Mouse (Mus musculus) adrenal gland, postnatal 36 days (tissue): Measurements from ENCODE around the gene Tm7sf2. TPM values are rescaled to one million over a fixed set of nuclear protein-coding genes. Genes with fewer than 3 reads are reported as not detected.

Source experiments
- DNase-seq, 2 experiments: peaks; one replicate each; pipeline ENCODE4 v3.0.0; 2021; ENCODE audit warnings: mixed read lengths in 1 of 2
- total RNA-seq, 2 experiments: library from RNA; stranded (reverse); gene quantifications; 2 replicates each; pipeline ENCODE4 v1.2.3; 2021

Tm7sf2 gene
- total RNA-seq, 2 experiments from 2014 or later, result 22.9 to 42.0 TPM

DNA sequence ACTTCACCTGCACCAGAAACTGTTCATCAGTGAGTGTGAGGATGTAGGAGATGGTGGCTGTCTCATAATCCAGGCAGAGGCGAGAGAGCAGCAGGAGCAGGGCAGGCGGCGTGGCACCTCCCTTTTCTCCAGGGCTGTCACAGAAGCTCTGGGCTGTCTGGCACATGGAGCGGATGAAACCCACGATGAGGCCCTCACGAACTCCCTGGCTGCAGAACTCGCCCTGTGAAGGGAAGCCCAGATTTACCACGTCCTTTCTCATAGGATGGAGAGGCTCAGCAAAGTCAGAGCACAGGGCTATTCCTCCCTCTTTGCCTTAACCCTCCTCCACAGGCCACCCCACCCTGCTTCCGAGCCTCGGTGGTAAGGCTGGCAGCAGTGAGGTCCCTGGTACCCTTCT, 1.7 kb upstream of the Tm7sf2 start:
- DNase-seq, result no peak

DNA sequence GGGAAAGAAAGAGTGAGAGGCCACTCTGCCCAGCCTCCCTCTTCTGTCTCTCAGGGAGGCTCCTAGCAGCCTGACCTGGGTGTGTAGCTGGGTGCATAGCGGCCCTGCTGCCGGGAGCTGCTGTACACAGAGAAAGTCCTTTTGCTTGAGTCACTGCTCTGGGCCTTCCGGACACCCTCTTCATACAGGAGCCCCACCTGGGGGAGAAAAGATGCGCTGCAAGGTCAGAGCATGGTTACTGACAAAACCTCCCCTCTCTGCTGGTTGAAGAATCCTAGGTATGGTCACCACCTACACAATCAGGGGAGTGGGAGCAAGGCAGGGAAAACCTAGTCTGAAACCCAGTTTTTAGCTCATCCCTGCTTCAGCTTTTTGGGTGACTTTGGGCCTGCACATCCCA, 778 bp upstream of the Tm7sf2 start:
- DNase-seq, result no peak

DNA sequence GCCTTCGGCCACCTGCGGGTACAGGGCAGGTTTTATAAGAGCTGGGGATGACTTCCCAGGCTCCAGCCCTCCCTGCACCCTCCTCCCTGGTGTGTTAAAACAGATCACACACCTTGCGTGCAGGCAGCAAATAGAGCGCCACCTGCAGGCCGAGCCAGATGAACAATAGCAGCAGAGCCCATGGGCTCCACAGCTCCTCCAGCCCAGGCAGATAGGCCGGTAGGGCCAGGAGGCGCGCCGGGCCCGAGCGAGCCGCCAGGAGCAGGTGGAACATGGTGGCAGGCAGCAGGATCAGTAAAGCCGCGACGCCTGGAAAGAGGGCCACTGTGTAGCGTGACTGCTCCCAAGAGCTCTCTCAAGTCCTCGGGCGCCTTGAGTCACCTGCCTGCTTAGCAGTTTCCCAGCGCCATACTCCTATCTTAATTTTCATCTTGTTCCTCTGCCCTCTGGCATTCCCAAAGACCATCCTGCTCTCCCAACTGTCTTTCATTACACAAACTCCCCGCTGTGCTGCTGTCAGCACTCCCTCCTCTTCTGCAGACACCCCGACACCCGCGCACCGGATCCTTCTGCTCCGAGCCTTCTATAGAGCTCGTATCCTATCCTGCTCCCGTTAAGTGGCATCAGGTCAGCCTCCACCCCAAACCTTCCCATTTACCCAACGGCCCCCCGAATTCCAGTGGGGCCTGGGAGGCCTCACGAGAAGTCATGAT, 1.0 kb downstream of the Tm7sf2 start:
- peak; percentile 87 to 89 for DNase-seq

DNA sequence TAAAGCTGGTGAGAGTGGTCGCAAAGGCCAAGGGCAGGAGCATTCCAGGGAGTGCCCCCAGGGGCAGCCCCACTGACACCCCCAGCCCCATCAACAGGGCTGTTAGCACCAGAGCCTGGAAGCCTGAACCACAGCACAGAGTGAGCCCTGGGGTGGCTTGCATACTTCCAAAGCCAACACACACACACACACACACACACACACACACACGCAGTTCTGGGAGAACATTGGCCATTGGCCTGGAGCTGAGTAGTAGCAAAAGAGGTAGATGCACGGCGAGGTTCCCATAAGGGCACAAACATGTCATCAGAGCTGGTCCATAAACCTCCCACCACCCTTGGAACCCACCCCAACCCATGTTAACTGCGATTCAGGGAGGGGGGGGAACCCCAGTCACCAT, 1.6 kb downstream of the Tm7sf2 start:
- no peak for DNase-seq

DNA sequence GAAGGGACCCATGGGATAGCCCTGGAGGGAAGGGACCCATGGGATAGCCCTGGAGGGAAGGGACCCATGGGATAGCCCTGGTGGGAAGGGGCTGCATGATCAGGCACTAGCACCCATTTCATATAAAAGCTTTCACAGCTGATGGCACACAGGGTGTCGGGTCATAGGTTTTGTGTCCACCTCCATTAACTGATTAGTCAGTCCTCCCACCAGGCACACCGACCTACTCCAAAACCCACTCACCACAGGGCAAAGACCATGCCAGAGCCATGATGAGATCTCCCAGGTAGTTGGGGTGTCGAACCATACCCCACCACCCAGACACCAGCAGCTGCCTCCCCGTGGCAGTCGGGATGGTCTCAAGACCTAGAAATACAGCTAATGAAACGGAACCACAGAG, 5.1 kb downstream of the Tm7sf2 start:
- no peak for DNase-seq

DNA sequence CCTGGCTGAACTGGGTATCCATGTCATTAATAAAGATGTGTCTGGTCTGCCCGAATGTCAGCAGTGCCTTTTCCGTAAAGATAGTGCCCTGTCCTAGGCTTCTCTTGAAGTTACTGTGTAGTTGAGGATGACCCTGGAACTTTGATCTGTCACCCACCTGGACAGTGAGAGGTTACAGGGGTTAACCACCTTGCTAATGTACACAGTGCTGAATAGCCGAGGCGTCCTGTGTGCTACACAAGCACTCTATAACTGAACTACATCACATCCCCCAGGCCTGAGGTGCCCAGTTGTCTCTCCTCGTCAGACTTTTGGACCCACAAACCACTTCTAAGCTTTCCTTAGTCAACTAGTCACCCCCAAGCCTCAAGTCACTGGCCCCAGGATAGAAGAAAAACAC, 5.8 kb downstream of the Tm7sf2 start:
- DNase-seq, result no peak

DNA sequence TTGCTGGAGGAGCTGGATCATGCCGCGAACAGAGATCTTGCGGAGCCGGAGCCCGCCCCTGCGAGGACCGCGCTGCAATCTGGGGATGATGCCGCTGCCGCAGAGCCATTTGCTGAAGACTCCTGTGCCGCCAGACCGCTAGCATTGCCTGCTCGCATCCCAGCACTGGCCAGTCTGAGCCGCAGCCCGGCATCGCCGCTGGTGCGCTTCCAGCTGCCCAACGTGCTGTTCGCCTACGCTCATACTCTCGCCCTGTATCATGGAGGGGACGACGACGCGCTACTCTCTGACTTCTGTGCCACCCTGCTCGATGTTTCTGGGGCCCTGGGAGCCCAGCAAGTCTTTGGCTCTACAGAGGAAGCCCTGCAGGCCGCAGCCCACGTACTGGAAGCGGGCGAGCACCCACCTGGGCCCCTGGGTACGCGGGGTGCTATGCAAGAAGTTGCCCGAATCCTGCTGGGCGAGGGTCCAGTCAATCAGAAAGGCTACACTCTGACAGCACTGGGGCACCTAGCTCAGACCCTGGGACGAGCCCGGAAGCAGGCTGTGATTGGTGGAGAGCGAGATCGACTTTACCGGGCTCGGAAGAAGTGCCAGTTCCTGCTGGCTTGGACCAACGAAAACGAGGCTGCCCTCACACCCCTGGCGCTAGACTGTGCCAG, 6.4 kb downstream of the Tm7sf2 start:
- DNase-seq, result peak; percentile 53 to 65

DNA sequence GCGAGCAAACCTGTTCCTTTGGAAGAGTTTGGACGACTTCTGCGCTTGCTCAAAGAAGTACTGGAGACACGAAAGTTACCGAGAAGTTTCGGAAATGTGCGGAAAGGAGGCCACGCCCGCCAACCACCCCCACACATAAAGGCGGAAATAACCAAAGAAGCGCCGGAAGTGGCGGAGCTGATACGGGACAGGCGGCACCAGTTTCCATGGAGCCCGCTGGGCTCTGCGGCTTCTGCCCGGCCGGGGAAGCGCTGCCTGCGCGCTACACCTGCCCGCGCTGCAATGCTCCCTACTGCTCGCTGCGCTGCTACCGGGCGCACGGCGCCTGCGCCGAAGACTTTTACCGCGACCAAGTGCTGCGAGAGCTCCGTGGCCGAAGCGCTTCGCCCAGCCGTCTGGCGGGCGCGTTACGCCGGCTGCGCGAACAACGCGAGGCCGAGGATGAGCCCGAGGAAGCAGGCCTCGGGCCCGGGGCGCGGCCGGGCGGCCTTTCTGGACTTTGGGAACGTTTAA, 7.1 kb downstream of the Tm7sf2 start, which contains the start of gene Znhit2:
Gene Znhit2, plus strand, starts transcription at position 172 of the 513 bp plus-strand sequence.
- DNase-seq, result peak; percentile 94

DNA sequence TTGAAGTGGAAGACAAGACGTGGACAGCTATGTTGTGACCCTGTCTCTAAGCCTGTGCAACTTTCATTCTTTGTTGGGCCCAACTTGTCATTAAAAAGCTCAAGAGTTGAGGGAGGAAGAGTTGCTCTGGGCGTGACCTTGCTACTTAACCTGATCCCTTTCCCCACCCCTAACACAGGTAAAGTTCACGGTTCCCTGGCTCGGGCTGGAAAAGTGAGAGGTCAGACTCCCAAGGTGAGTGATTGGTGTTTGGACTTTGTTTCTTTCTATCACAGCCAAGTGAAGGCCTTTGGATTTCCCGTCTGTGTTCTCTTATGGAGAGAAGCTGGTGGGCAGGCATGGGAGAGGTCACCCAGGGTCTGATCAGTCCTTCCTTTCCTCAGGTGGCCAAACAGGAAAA, 9.2 kb downstream of the Tm7sf2 start:
- DNase-seq, result no peak

DNA sequence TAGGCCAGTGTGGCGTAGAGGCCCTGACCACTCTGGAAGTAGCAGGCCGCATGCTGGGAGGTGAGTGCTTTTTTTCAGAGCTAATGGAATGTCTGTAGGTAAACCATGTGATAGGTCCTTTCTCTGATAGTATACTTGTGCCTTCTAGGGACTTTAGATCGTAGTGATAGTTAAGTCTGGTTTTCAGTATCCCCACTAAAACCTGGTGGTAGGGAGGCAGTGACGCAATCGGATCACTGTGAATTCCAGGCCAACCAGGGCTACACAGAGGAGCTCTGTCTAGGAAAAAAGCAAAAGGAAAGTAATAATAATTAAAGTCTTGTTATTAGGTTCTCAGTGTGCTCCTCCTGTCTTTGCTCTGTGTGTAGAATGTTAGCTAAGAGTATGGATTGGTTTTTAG, 9.7 kb downstream of the Tm7sf2 start:
- DNase-seq, result no peak

DNA sequence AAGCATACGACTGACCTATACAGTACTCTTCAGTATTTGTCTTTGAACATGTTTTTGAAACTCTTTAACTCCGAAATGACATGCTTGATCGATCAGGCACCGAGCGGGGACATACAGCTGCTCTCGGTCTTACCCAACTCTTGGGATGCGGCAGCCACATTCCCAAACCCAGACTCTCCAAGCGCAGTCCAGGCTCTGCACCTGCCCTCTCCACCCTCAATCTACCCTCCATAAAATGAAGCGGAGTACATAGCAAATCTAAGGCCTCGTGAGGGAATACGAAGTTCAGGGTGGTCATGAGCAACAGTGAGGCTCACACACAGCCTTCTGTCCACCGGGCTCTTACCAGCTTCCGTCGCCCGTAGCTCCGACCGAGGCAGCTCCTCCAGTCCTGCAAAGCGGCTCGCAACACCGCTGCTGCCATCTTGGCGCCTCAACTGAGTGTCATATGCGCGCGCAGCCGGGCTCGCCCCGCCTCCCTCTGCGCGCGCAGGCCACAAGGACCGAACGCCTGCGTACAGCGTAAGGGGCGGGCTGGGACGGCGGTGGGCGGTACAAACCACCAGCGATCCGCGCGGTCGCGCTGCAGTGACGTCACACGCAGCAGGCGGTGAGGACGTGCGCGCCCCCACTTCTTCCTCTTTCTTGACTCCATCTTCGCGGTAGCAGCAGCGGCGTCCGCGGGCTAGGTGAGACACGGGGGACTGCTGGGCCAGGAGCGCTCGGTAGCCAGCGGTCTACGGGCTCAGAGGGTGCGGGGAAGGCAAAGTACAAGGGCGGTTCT, 10.7 kb downstream of the Tm7sf2 start, which contains the start of the genes Mrpl49 and Fau:
Gene Mrpl49, minus strand, starts transcription at position 473 of the 784 bp plus-strand sequence.
Gene Fau, plus strand, starts transcription at position 532 of the 784 bp plus-strand sequence.
- DNase-seq, result peak; percentile 99

DNA sequence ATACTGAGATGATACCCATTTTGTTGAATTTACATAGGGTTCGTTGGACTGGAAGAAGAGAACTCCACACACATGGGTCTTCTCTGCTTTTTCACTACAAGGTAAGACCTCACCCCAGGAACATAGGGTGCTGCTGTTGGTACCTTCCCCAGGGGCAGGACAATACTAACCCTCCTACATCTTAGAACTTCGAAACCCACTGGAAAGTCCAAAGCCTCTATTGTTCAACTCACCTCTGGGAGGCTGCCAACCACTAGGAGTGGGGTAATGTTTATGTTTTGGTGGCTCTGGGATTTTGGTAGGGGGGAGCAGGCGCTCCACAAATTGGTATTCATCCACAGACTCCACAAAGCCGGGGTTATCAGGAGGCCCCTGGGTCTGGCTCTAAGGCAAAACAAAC, 11.5 kb downstream of the Tm7sf2 start:
- no peak for DNase-seq

DNA sequence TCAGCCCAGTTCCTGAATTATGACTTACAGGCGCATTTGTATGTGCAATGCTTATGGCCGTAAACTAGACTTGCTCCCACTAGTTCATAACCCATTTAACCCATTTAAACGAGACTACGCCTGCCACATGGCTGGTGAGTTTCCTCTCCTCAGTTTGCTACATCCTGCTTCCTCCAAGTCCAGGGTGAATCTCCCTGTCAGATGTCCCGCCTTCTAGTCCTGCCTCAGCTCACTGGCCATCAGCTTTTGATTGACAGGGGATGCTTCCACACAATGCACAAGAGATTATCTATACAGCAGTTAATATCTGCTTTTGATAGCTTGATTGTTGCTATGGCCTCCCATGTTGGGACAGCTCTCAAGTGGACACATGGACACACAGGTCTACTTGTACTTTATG, 13.9 kb downstream of the Tm7sf2 start:
- DNase-seq, result no peak

DNA sequence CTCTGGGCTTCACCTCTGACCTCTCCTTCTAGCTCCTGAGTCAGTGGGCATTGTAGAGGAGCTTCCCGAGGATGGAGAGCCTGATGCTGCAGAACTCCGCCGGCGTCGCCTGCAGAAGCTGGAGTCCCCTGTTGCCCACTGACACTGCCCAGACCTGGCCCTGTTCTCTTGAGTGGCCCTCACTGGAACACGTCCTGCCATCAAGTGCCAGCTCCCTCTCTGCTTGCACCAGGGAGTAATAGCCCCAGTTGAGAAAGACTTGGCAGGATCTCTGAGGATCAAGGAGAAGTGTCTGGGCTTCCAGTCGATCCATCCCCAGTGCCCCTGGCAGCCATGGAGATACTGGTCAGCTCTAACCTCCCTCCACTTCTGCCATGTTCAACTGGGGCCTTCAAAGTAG, 15.7 kb downstream of the Tm7sf2 start:
- peak in 1 of 2 experiments; percentile 24 for DNase-seq

DNA sequence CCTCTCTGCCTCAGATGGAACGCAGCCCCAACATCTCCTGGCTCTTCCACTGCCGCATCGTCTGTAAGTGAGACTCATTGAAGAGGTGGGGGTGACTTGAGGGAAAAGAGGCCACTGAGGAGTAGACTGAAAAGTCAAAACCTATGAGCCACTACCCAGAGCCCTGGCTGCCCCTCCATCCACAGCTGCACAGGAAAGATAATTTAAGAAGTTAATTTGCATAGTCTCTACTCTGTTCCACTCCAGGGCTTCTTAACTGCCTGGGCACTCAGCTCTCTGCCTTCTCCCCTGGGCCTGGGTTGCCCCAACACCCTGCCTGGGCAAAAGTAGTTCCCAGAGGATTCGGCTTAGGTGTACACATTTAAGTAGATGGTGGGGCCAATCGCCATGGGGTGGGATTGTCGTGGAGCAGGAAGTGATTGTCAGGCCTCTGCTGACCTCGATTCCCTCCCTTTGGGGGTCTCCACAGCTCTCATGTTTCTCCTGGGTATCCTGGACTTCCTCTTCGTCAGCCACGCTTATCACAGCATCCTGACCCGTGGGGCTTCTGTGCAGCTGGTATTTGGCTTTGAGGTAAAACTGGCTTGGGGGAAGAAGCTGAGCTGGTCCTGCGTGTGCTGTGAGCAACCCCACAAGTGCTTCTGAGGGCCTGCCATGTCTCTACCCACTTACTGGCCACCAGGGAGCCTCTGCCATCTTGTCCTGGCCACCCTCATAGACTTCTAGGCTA, 19.3 kb downstream of the Tm7sf2 start:
- DNase-seq, result no peak

DNA sequence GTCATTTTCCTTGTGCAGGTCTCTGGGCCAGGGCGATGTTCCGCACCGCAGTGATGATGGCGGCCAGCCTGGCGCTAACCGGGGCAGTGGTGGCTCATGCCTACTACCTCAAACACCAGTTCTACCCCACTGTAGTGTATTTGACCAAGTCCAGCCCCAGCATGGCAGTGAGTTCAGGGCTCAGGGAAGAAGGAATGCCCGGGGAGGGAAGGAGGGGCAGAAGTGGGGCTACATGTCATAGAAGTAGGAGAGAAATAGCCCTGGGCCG, 20.3 kb downstream of the Tm7sf2 start:
- no peak for DNase-seq

DNA sequence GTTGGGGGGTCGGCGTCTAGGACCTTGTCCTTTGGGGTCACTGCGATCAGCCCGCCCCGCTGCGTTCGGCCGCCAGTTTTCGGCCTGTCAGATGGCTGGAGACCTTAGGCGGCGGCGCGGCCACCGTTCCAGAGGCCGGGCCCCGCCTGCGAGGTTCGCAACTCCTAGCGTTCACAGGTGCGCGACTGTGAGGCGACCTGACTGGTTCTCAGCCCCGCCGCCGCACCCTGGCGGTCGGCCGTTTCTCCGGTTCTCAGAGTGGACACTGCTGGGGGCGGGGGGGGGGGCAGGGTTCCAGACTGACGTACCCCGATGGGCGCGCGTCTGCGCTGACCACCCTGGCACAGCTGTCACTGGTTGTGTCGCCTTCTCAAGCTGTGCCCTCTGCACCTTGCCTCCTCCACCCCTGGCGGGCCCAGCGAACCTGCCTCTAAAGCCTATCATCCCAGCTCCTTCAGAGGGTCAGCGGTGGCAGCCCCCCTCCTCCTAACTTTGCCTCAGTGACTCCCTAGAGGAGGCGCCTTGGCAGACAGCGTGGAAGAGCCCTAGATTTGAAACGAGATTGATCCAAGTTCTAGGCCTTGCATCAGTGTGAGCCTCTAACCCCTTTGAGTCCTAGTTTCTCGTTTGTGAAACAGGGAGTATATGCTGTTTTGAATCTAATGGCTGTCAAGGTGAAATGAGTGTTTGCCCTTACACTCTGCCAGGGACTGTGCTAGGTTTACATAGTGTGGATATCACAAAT, 20.8 kb downstream of the Tm7sf2 start:
- peak; percentile 14 to 38 for DNase-seq

DNA sequence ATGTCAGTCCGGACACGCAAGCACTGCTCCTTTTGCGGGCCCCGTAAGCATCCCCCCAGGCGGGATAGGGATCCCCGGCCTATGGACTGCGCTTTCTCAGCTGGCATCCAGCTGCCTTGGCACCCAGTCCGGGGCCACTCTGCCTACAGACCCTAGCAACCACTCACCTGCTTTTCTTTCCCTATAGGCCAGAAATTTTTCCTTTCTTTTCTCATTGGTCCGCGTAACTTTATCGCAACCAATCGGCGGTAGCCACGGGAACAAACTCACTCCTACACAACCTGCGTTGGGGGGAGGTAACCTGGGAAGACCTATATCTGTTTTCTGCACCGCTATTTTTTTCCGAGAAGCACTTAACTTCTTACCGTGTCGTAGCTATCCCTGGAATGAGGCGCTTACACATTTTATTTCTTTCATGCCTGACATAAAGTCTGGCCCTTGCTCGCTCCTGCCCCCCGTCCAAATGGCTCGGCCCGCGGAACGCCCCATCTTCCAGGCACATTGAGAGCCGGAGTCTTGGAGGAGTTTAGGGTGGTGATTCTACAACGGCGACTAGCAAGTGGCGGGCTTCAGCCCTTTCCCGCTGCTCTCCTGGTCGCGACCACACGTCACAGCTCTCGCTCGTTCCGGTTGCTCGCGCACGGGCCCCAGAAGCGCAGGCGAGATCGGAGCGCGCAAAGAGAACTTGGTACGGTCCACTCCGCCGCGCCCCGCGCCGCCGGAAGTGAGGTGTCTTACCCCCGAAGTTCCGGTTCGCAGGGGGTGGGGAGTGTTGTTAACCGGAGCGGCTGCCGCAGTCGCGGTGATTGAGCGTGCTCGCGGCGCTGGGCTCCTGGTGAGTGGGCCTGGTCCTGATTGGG, 21.6 kb downstream of the Tm7sf2 start, which contains the start of gene Syvn1:
Gene Syvn1, plus strand, starts transcription at position 283 of the 860 bp plus-strand sequence.
- peak; percentile 92 to 93 for DNase-seq

DNA sequence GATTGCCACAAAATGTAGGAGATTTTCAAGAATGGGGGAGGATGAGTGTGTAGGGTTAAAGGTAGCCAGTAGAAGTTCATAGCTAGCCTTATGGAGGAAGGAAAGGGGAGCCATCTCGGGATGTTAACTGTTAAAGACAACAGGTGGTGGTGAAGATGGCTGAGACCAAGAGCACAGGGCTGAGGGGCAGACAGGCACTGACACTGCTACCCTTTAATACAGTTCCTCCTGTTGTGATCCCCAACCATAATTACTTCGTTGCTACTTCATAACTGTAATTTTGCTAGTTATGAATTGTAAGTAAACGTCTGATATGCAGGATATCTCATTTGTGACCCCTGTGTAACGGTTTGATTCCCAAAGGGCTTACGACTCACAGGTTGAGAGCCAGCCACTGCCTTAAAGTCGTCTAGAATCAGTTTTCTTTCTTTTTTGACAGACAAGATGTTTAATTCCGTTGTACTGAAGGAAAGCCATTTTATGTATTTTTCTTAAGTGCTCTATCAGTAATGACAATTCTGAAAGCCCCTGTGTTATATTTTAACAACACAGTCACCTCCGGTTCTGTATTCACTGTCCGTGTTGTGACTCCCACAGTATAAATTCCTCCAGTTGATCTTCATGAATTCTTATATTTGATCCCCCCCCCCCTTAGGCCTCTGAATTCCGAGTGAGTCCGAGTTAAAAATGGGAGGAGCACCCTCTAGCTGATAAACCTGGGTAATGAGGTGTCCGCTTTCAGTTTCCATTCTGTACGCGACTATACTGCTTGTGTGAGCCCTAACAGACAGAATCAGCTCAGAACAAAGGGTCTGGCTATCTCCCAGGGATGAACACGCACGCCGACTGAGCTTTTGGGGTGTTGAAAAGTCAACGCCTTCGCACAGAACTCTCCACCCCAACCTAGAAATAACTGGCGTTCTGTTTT, 22.5 kb downstream of the Tm7sf2 start:
- no peak for DNase-seq
